Mouse (Mus musculus) intestine, embryonic 16.5 days (tissue): ENCODE measurements around the gene Slc22a17. TPM values are rescaled to one million over a fixed set of nuclear protein-coding genes. Genes with fewer than 3 reads are reported as not detected.
A peak's percentile ranks its signal among the peaks of the same experiment; 100 is the strongest.

Experiments used
- ATAC-seq: fragments of 200-750 bp; cut with Nextera tagmentation; 2 replicates; pipeline ENCODE4 v1.8.0; 2017; ENCODE audit warnings: moderate TSS enrichment, moderate library complexity
- H3K27ac ChIP-seq: fragments of 300-500 bp; sonication (generic); 2 replicates; pipeline ENCODE4 v1.5.1; 2014; ENCODE audit warnings: mild to moderate bottlenecking, low read length
- H3K27me3 ChIP-seq: fragments of 300-500 bp; sonication (generic); replicated peaks from 2 replicates; pipeline ENCODE4 v1.6.1; 2014; ENCODE audit warnings: low read length, control low read depth, mixed read lengths; ENCODE audit not compliant: control insufficient read depth, insufficient read depth
- H3K36me3 ChIP-seq: fragments of 300-500 bp; sonication (generic); 2 replicates; pipeline ENCODE4 v1.6.1; 2014; ENCODE audit warnings: low read length, control low read depth; ENCODE audit not compliant: control insufficient read depth, insufficient read depth
- H3K4me1 ChIP-seq: fragments of 300-500 bp; sonication (generic); 2 replicates; pipeline ENCODE4 v1.6.1; 2014; ENCODE audit warnings: low read length, control low read depth, mixed read lengths; ENCODE audit not compliant: control insufficient read depth, insufficient read depth
- H3K4me2 ChIP-seq: fragments of 300-500 bp; sonication (generic); 2 replicates; pipeline ENCODE4 v1.6.1; 2014; ENCODE audit warnings: low read depth, low read length, control low read depth
- H3K4me3 ChIP-seq: fragments of 300-500 bp; sonication (generic); 2 replicates; pipeline ENCODE4 v1.5.1; 2014; ENCODE audit warnings: mild to moderate bottlenecking, low read length
- H3K9ac ChIP-seq: fragments of 300-500 bp; sonication (generic); 2 replicates; pipeline ENCODE4 v1.6.1; 2014; ENCODE audit warnings: low read depth, low read length
- H3K9me3 ChIP-seq: fragments of 300-500 bp; sonication (generic); 2 replicates; pipeline ENCODE4 v1.6.1; 2016; ENCODE audit warnings: low read length, control low read depth; ENCODE audit not compliant: control insufficient read depth
- WGBS: fragments of 180-500 bp; shearing (Covaris S2); extraction: QIAGEN DNeasy Blood & Tissue Kit; methylation state at CpG from one replicate; pipeline ENCODE4 v1.1.7; 2014; 5-methylcytosine and 5-hydroxymethylcytosine counted together
- polyA plus RNA-seq: library from polyadenylated mRNA; unstranded; fragments of >200 nt; fragmentation: Nextera tagmentation; extraction: Ambion mirVana; gene quantifications from 2 replicates; pipeline ENCODE4 v1.2.1, GENCODE M21; 2015

Slc22a17 gene
- polyA plus RNA-seq, 1 experiment from 2014 or later: 21.2 TPM

- no peaks in the 10 kb centered on the region for H3K36me3 ChIP-seq
- H3K9ac ChIP-seq: peak within 1 kb of the TSS; percentile 29; the same call in 1 of the 2 replicates
- no peaks in the 10 kb centered on the region for H3K9me3 ChIP-seq
- no peak within 1 kb of the TSS for H3K27ac ChIP-seq
- no peak for ATAC-seq
- peaks cover 14% of the 10 kb centered on the region for H3K4me1 ChIP-seq
- H3K4me2 ChIP-seq: no peak within 1 kb of the TSS
- no peaks in the 10 kb centered on the region for H3K27me3 ChIP-seq
- 36% methylated on average over 6 of the region's 6 CpGs for WGBS
- no peak within 1 kb of the TSS for H3K4me3 ChIP-seq
These were observed 19.8 kb upstream of the Slc22a17 start, which contains the start of gene Il25 for GRCm38 (mm10) chr14:54932645-54933150. Gene Il25 (plus strand): TSS chr14:54932695.

GRCm38 (mm10) chr14:54930431-54930830, 17.5 kb upstream of the Slc22a17 start:
- no peak for ATAC-seq
- WGBS: 8% methylated on average over 2 of the region's 2 CpGs
- Histone ChIP-seq H3K27ac (no peak overlapping the region), H3K4me2 (no peak overlapping the region), H3K36me3 (no peaks in the 10 kb centered on the region), H3K27me3 (no peaks in the 10 kb centered on the region; the same call in 1 of the 2 replicates), H3K4me3 (no peak overlapping the region), H3K9ac (no peak overlapping the region), H3K9me3 (no peaks in the 10 kb centered on the region), H3K4me1 (peaks cover 31% of the 10 kb centered on the region)

GRCm38 (mm10) chr14:54929801-54930200, 16.9 kb upstream of the Slc22a17 start:
- ATAC-seq: no peak
- no peak overlapping the region for H3K4me3 ChIP-seq
- H3K27me3 ChIP-seq: no peaks in the 10 kb centered on the region; the same call in 1 of the 2 replicates
- H3K9ac ChIP-seq: no peak overlapping the region
- H3K9me3 ChIP-seq: no peaks in the 10 kb centered on the region
- no peak overlapping the region for H3K4me2 ChIP-seq
- H3K27ac ChIP-seq: no peak overlapping the region
- no peaks in the 10 kb centered on the region for H3K36me3 ChIP-seq
- peaks cover 31% of the 10 kb centered on the region for H3K4me1 ChIP-seq
- 65% methylated on average over 5 of the region's 5 CpGs for WGBS

GRCm38 (mm10) chr14:54927296-54927695, 14.4 kb upstream of the Slc22a17 start:
- Histone ChIP-seq H3K9me3 (no peaks in the 10 kb centered on the region), H3K4me2 (peak overlapping the region; percentile 93), H3K9ac (peak overlapping the region; percentile 89), H3K27ac (peak overlapping the region; percentile 99), H3K36me3 (no peaks in the 10 kb centered on the region), H3K27me3 (no peaks in the 10 kb centered on the region; the same call in 1 of the 2 replicates), H3K4me1 (peaks cover 30% of the 10 kb centered on the region), H3K4me3 (peak overlapping the region; percentile 63)
- WGBS: 21% methylated on average over 7 of the region's 7 CpGs
- 0 out of 2 replicates have a peak, but pooled peaks have one; percentile 0 for ATAC-seq

GRCm38 (mm10) chr14:54926401-54927158, 13.6 kb upstream of the Slc22a17 start:
- H3K4me3 ChIP-seq: peak overlapping the region; percentile 63

GRCm38 (mm10) chr14:54925349-54926342, 12.7 kb upstream of the Slc22a17 start, which contains the start of gene Efs:
Gene Efs (minus strand): TSS chr14:54926126.
- WGBS: 5% methylated on average over 57 of the region's 57 CpGs
- Histone ChIP-seq H3K27me3 (no peaks in the 10 kb centered on the region; the same call in 1 of the 2 replicates), H3K9me3 (no peaks in the 10 kb centered on the region), H3K27ac (peak within 1 kb of the TSS; percentile 99), H3K4me3 (peak within 1 kb of the TSS; percentile 63), H3K36me3 (no peaks in the 10 kb centered on the region; the same call in 1 of the 2 replicates), H3K4me1 (peaks cover 30% of the 10 kb centered on the region), H3K4me2 (peak within 1 kb of the TSS; percentile 93), H3K9ac (peak within 1 kb of the TSS; percentile 89)
- ATAC-seq: peak; percentile 65

More at GRCm38 (mm10) chr14:54926401-54927158, 13.6 kb upstream of the Slc22a17 start:
- H3K9me3 ChIP-seq: no peaks in the 10 kb centered on the region
- H3K9ac ChIP-seq: peak overlapping the region; percentile 89
- ATAC-seq: peak; percentile 77
- H3K27ac ChIP-seq: peak overlapping the region; percentile 99
- 2% methylated on average over 53 of the region's 58 CpGs for WGBS
- peak overlapping the region; percentile 93 for H3K4me2 ChIP-seq
- H3K36me3 ChIP-seq: no peaks in the 10 kb centered on the region
- H3K4me1 ChIP-seq: peaks cover 30% of the 10 kb centered on the region
- H3K27me3 ChIP-seq: no peaks in the 10 kb centered on the region; the same call in 1 of the 2 replicates

GRCm38 (mm10) chr14:54924641-54925348, 11.9 kb upstream of the Slc22a17 start:
- Histone ChIP-seq H3K27me3 (no peaks in the 10 kb centered on the region; the same call in 1 of the 2 replicates), H3K4me3 (peak overlapping the region; percentile 63), H3K4me1 (peaks cover 24% of the 10 kb centered on the region), H3K9ac (peak overlapping the region; percentile 89), H3K9me3 (no peaks in the 10 kb centered on the region), H3K4me2 (peak overlapping the region; percentile 93), H3K27ac (peak overlapping the region; percentile 99), H3K36me3 (peaks cover 2% of the 10 kb centered on the region; the same call in 1 of the 2 replicates)
- peak; percentile 57 for ATAC-seq
- 27% methylated on average over 7 of the region's 7 CpGs for WGBS

- no peaks in the 10 kb centered on the region for H3K9me3 ChIP-seq
- WGBS: 91% methylated on average over 16 of the region's 16 CpGs
- no peak overlapping the region for H3K27ac ChIP-seq
- no peak for ATAC-seq
- H3K36me3 ChIP-seq: peaks cover 4% of the 10 kb centered on the region; the same call in 1 of the 2 replicates
- H3K27me3 ChIP-seq: no peaks in the 10 kb centered on the region
- peaks cover 5% of the 10 kb centered on the region for H3K4me1 ChIP-seq
- H3K9ac ChIP-seq: no peak overlapping the region
- no peak overlapping the region for H3K4me2 ChIP-seq
- H3K4me3 ChIP-seq: no peak overlapping the region
These were observed 7.2 kb upstream of the Slc22a17 start for GRCm38 (mm10) chr14:54920076-54920685.
